Mouse (Mus musculus) common myeloid progenitor, adult 5-6 weeks (primary cell): ENCODE measurements around the gene Rhox4a2. TPM values are rescaled to one million over a fixed set of nuclear protein-coding genes. Genes with fewer than 3 reads are reported as not detected.
"Not testable (repeated sequence)": the region's sequence is repeated elsewhere in the genome, so short reads cannot be mapped to it uniquely, and the experiment has no call there.

Experiments used
- ATAC-seq: replicated peaks from 2 replicates; pipeline ENCODE4 v1.8.0; 2016; ENCODE audit warnings: low read depth, mild to moderate bottlenecking, moderate TSS enrichment, inconsistent platforms; ENCODE audit not compliant: poor library complexity, severe bottlenecking
- total RNA-seq: library from RNA; stranded (forward); fragments of 200-1000, 187-1606 nt; gene quantifications from 2 replicates; pipeline ENCODE4 v1.2.3, GENCODE M21; 2017

Rhox4a2 gene
- not detected in 2 replicates for total RNA-seq

DNA sequence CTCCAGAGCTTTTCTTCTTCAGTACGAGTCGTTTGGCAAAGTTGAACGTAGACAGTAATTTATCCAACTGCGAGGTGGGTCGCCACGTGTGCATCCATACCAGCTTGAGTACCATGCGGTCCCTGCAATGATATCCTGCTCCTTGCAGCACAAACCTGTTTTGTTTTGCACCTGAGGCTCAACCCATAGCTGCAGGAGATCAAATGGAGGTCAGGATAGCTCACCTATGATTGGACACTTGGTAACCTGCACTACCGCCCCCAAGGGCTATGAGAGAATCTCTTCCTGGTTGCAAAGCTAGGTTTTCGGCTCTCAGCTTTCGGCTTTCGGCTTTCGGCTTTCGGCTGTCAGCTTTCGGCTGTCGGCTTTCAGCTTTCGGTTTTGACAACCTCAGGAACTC lies at the start of gene Rhox4a2:
Gene Rhox4a2, plus strand, starts transcription at position 301 of the 400 bp plus-strand sequence.
- ATAC-seq, result not testable (repeated sequence)

DNA sequence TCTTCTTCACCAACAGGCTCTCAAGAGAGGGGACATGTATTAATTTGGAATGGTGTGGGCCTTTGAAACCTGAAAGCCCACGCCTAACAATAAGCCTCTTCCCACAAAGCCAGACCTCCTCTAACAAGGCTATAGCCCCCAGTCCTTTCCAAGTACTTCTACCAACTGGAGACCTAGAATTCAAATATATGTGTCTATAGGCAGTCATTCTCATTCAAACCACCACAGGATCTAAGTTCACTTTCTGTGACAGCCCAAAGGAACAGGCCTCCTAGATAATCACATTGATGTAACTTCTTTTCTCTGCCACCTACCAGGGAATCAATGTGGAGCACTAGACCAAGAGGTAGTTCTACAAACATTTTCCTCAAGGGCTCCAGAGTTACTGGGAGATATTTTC lies 10.9 kb upstream of the Rhox4a2 start, which contains the start of gene Rhox3a2:
Gene Rhox3a2, plus strand, starts transcription at position 301 of the 400 bp plus-strand sequence.
- not testable (repeated sequence) for ATAC-seq

DNA sequence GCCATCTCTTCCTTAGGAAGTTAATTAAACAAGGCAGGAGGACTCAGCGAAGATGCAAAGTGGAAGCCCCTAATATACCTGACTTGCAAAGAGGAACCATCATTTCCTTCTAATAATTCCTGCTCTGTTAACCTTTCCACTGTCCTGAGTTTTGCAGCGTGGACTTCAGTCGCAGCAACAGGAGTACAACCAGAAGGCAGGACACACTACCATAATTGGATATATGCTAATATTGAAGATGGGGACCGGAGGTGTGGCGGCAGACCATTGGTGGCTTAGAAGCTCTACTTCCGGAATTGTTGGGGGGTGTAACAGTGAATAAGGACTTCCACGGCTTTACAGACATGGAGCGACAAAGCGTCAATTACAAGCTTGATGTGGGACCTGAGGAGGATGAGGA lies 21.1 kb downstream of the Rhox4a2 start, which contains the start of gene Rhox2b:
Gene Rhox2b, plus strand, starts transcription at position 301 of the 400 bp plus-strand sequence.
- ATAC-seq, result not testable (repeated sequence)

DNA sequence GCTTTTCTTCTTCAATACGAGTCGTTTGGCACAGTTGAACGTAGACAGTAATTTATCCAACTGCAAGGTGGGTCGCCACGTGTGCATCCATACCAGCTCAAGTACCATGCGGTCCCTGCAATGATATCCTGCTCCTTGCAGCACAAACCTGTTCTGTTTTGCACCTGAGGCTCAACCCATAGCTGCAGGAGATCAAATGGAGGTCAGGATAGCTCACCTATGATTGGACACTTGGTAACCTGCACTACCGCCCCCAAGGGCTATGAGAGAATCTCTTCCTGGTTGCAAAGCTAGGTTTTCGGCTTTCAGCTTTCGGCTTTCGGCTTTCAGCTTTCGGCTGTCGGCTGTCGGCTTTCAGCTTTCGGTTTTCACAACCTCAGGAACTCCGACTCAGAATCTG lies 41.5 kb downstream of the Rhox4a2 start, which contains the start of gene Rhox4b:
Gene Rhox4b, plus strand, starts transcription at position 301 of the 400 bp plus-strand sequence.
- ATAC-seq, result not testable (repeated sequence)

Other genes with a start within 250 kb of the Rhox4a2 start
- not detected in 2 replicates for gene Akap14, start 222.0 kb upstream of the Rhox4a2 start, total RNA-seq
- gene Ndufa1, start 199.7 kb upstream of the Rhox4a2 start, total RNA-seq, result 64.9 and 72.3 TPM in 2 replicates
- gene Rnf113a1, start 199.6 kb upstream of the Rhox4a2 start, total RNA-seq, result 3.2 and 7.1 TPM in 2 replicates
- gene Gm9, start 179.8 kb upstream of the Rhox4a2 start, total RNA-seq, result not detected in 2 replicates
- not detected in 2 replicates for gene Rhox1, start 168.6 kb upstream of the Rhox4a2 start, total RNA-seq
- not detected in 2 replicates for gene Rhox2a, start 145.9 kb upstream of the Rhox4a2 start, total RNA-seq
- gene Rhox3a, start 140.9 kb upstream of the Rhox4a2 start, total RNA-seq, result not detected in 2 replicates
- gene Rhox4a, start 125.5 kb upstream of the Rhox4a2 start, total RNA-seq, result not detected in 2 replicates
- not detected in 2 replicates for gene Rhox3a2, start 10.8 kb upstream of the Rhox4a2 start, total RNA-seq
- gene Rhox2b, start 21.2 kb downstream of the Rhox4a2 start, total RNA-seq, result not detected in 2 replicates
- gene Rhox4b, start 41.6 kb downstream of the Rhox4a2 start, total RNA-seq, result not detected in 2 replicates
- gene Rhox2c, start 62.8 kb downstream of the Rhox4a2 start, total RNA-seq, result not detected in 2 replicates
- gene Rhox3c, start 67.7 kb downstream of the Rhox4a2 start, total RNA-seq, result not detected in 2 replicates
- gene Rhox4c, start 89.5 kb downstream of the Rhox4a2 start, total RNA-seq, result not detected in 2 replicates
- gene Rhox2d, start 102.6 kb downstream of the Rhox4a2 start, total RNA-seq, result not detected in 2 replicates
- gene Rhox4d, start 123.5 kb downstream of the Rhox4a2 start, total RNA-seq, result not detected in 2 replicates
- not detected in 2 replicates for gene Rhox2e, start 139.6 kb downstream of the Rhox4a2 start, total RNA-seq
- not detected in 2 replicates for gene Rhox3e, start 151.2 kb downstream of the Rhox4a2 start, total RNA-seq
- gene Rhox4e, start 166.6 kb downstream of the Rhox4a2 start, total RNA-seq, result not detected in 2 replicates
- gene Rhox2f, start 180.6 kb downstream of the Rhox4a2 start, total RNA-seq, result not detected in 2 replicates
- not detected in 2 replicates for gene Rhox3f, start 190.1 kb downstream of the Rhox4a2 start, total RNA-seq
- not detected in 2 replicates for gene Rhox4f, start 216.9 kb downstream of the Rhox4a2 start, total RNA-seq
- gene Rhox3g, start 237.8 kb downstream of the Rhox4a2 start, total RNA-seq, result not detected in 2 replicates